In genomic region chr4:57717354-57717753, GRCm38 (mm10) we compare ENCODE assay signal across 9 mouse cellular contexts. TPM values are rescaled to one million over a fixed set of nuclear protein-coding genes. Genes with fewer than 3 reads are reported as not detected.
DNase-seq lines count a peak whose midpoint lies in the region; ATAC-seq and TF ChIP-seq lines count a peak whose summit lies in the region.
"Had no signal": no experiment of that assay in that cellular context is flagged by ENCODE, and none has a peak within 500 bp of the region (broad histone marks: within the 10 kb centered on the region; RNA-seq: fewer than 3 reads in every experiment).

Akap2 (plus strand) TSS chr4:57717657.

- H3K4me2 ChIP-seq in forebrain, embryonic 12.5 days, result no peak within 1 kb of the TSS
- no peak within 1 kb of the TSS for H3K4me2 ChIP-seq in forebrain, embryonic 13.5 days
- H3K4me2 ChIP-seq in kidney, postnatal 0 days (ENCODE audit: low read length), result no peak within 1 kb of the TSS
- H3K4me2 ChIP-seq in neural tube, embryonic 15.5 days, result no peak within 1 kb of the TSS

- no peak for DNase-seq in ES-E14 (ENCODE audit: low read depth, low spot score)
- no peak for DNase-seq in gastrocnemius, postnatal 4 days (ENCODE audit: low spot score in 2 of 2)
- no peak for DNase-seq in kidney, postnatal 0 days (ENCODE audit: low spot score)
- DNase-seq in c-Kit-positive CD71-positive TER-119-positive erythroid progenitor cells, embryonic 14.5 days (ENCODE audit: low spot score), result no peak

- H3K4me1 ChIP-seq in forebrain, embryonic 12.5 days, result 0 out of 2 replicates have a peak, but pooled peaks cover 8% of the 10 kb centered on the region
- H3K4me1 ChIP-seq in forebrain, embryonic 13.5 days, result peaks cover 2% of the 10 kb centered on the region; the same call in 1 of the 2 replicates
- H3K4me1 ChIP-seq in ES-E14 (ENCODE audit: control insufficient read depth in 2 of 2, insufficient read depth in 2 of 2, low read length in 2 of 2, poor library complexity in 1 of 2), result peaks cover 0 to 4% of the 10 kb centered on the region in 2 experiments; a peak in 1 of 4 replicates
- no peaks in the 10 kb centered on the region for H3K4me1 ChIP-seq in kidney, postnatal 0 days (replicated peaks; ENCODE audit: insufficient read depth, low read length)
- 0 out of 2 replicates have a peak, but pooled peaks cover 5% of the 10 kb centered on the region for H3K4me1 ChIP-seq in neural tube, embryonic 15.5 days

- WGBS in forebrain, embryonic 12.5 days, result 88% methylated on average over 9 of the region's 9 CpGs
- 85% methylated on average over 9 of the region's 9 CpGs for WGBS in forebrain, embryonic 13.5 days
- WGBS in kidney, postnatal 0 days, result 81% methylated on average over 9 of the region's 9 CpGs
- WGBS in neural tube, embryonic 15.5 days, result 88% methylated on average over 9 of the region's 9 CpGs

- H3K4me3 ChIP-seq in forebrain, embryonic 12.5 days (replicated peaks), result no peak within 1 kb of the TSS
- no peak within 1 kb of the TSS for H3K4me3 ChIP-seq in forebrain, embryonic 13.5 days
- no peak within 1 kb of the TSS for H3K4me3 ChIP-seq in ES-E14 (ENCODE audit: insufficient read depth in 1 of 2, low read depth in 1 of 2, low read length in 2 of 2, poor library complexity in 1 of 2, severe bottlenecking in 1 of 2)
- no peak within 1 kb of the TSS for H3K4me3 ChIP-seq in kidney, postnatal 0 days (replicated peaks; ENCODE audit: low read depth, low read length)
- H3K4me3 ChIP-seq in neural tube, embryonic 15.5 days (replicated peaks), result no peak within 1 kb of the TSS
- H3K4me3 ChIP-seq: erythroblast, embryonic 14.5 days had no signal

- no peaks in the 10 kb centered on the region for H3K9me3 ChIP-seq in forebrain, embryonic 12.5 days
- H3K9me3 ChIP-seq in forebrain, embryonic 13.5 days (replicated peaks), result no peaks in the 10 kb centered on the region
- no peaks in the 10 kb centered on the region for H3K9me3 ChIP-seq in ES-E14 (ENCODE audit: control insufficient read depth, insufficient read depth, low read depth, low read length)
- no peaks in the 10 kb centered on the region for H3K9me3 ChIP-seq in kidney, postnatal 0 days (replicated peaks; ENCODE audit: low read length)
- no peaks in the 10 kb centered on the region for H3K9me3 ChIP-seq in neural tube, embryonic 15.5 days (replicated peaks)

- H3K9ac ChIP-seq in forebrain, embryonic 12.5 days, result no peak within 1 kb of the TSS
- no peak within 1 kb of the TSS for H3K9ac ChIP-seq in forebrain, embryonic 13.5 days
- H3K9ac ChIP-seq in ES-E14 (ENCODE audit: insufficient read depth, low read depth, low read length, poor library complexity, severe bottlenecking), result no peak within 1 kb of the TSS
- H3K9ac ChIP-seq in kidney, postnatal 0 days (ENCODE audit: low read depth, low read length), result no peak within 1 kb of the TSS
- H3K9ac ChIP-seq in neural tube, embryonic 15.5 days (replicated peaks), result no peak within 1 kb of the TSS

- no peak for TF ChIP-seq CTCF in kidney, postnatal 0 days (IDR thresholded peaks at IDR 0.05; ENCODE audit: low read depth)

- H3K36me3 ChIP-seq in forebrain, embryonic 12.5 days (replicated peaks), result no peaks in the 10 kb centered on the region
- H3K36me3 ChIP-seq in forebrain, embryonic 13.5 days (ENCODE audit: poor library complexity, severe bottlenecking), result no peaks in the 10 kb centered on the region
- H3K36me3 ChIP-seq in ES-E14 (ENCODE audit: control insufficient read depth, insufficient read depth, low read length, poor library complexity, severe bottlenecking), result no peaks in the 10 kb centered on the region
- H3K36me3 ChIP-seq in kidney, postnatal 0 days (ENCODE audit: insufficient read depth, low read length), result no peaks in the 10 kb centered on the region
- no peaks in the 10 kb centered on the region for H3K36me3 ChIP-seq in neural tube, embryonic 15.5 days

- ATAC-seq in forebrain, embryonic 12.5 days (ENCODE audit: low FRiP score), result no peak
- no peak for ATAC-seq in forebrain, embryonic 13.5 days
- no peak for ATAC-seq in kidney, postnatal 0 days (replicated peaks; ENCODE audit: low FRiP score, low read depth)
- no peak for ATAC-seq in neural tube, embryonic 15.5 days (ENCODE audit: low FRiP score)
- no peak for ATAC-seq in activated CD4-positive, CD25-positive, alpha-beta regulatory T cell, adult 4 months

- no peak within 1 kb of the TSS for H3K27ac ChIP-seq in forebrain, embryonic 12.5 days
- no peak within 1 kb of the TSS for H3K27ac ChIP-seq in forebrain, embryonic 13.5 days
- no peak within 1 kb of the TSS for H3K27ac ChIP-seq in ES-E14 (ENCODE audit: insufficient read depth, low read depth, low read length, poor library complexity, severe bottlenecking)
- no peak within 1 kb of the TSS for H3K27ac ChIP-seq in kidney, postnatal 0 days
- H3K27ac ChIP-seq in neural tube, embryonic 15.5 days (replicated peaks), result no peak within 1 kb of the TSS

- in situ Hi-C loops in ES-E14 (cut with MboI; ENCODE audit: low sequenced_read_pairs in 2 of 2, unreplicated experiment in 2 of 2), result no loop called here

- no peaks in the 10 kb centered on the region for H3K27me3 ChIP-seq in forebrain, embryonic 12.5 days
- H3K27me3 ChIP-seq in forebrain, embryonic 13.5 days, result no peaks in the 10 kb centered on the region
- H3K27me3 ChIP-seq in kidney, postnatal 0 days (ENCODE audit: insufficient read depth, low read length), result no peaks in the 10 kb centered on the region
- H3K27me3 ChIP-seq in neural tube, embryonic 15.5 days (replicated peaks), result no peaks in the 10 kb centered on the region

TF ChIP-seq in ES-E14, 5 proteins besides CTCF, POLR2A, EP300 and RAD21:
- no peak for TF ChIP-seq ZNF384 (IDR thresholded peaks at IDR 0.05; ENCODE audit: low read depth, low read length)
- TF ChIP-seq CHD2 (IDR thresholded peaks at IDR 0.05; ENCODE audit: low read depth, low read length), result no peak
- TF ChIP-seq MAFK (IDR thresholded peaks at IDR 0.05; ENCODE audit: insufficient read depth, low read depth, low read length), result no peak
- no peak for TF ChIP-seq HCFC1 (IDR thresholded peaks at IDR 0.05; ENCODE audit: borderline replicate concordance, insufficient read depth, low read length)
- no peak for TF ChIP-seq ZC3H11A (IDR thresholded peaks at IDR 0.05; ENCODE audit: borderline replicate concordance, low read depth, low read length)

RNA-seq across cellular contexts. Expression of gene Akap2, which starts in this region (rescaled TPM):
- 12.4 and 12.5 TPM in 2 replicates for polyA plus RNA-seq in forebrain, embryonic 12.5 days (2016; fragmentation: Nextera tagmentation; extraction: Ambion mirVana)
- 7.9 and 8.2 TPM in 2 replicates for polyA plus RNA-seq in forebrain, embryonic 13.5 days (2015; fragmentation: Nextera tagmentation; extraction: Ambion mirVana)
- total RNA-seq in ES-E14 (2012; rRNA removed), result 29.0 and 35.7 TPM in 2 replicates
- 10 to 100 TPM; 53.8 to 60.0 TPM for total RNA-seq in gastrocnemius, postnatal 4 days (2021)
- 20.5 and 24.7 TPM in 2 replicates for polyA plus RNA-seq in kidney, postnatal 0 days (2015; fragmentation: Nextera tagmentation; extraction: Ambion mirVana)
- polyA plus RNA-seq in neural tube, embryonic 15.5 days (2015; fragmentation: Nextera tagmentation; extraction: Ambion mirVana), result 11.0 and 19.4 TPM in 2 replicates
- polyA plus RNA-seq in activated CD4-positive, CD25-positive, alpha-beta regulatory T cell, adult 4 months (2017; shearing (Covaris generic)), result 1 to 10 TPM; 3.5 to 5.0 TPM
